Mouse (Mus musculus) midbrain, embryonic 11.5 days (tissue): ENCODE data around the gene Apoa5. TPM values are rescaled to one million over a fixed set of nuclear protein-coding genes. Genes with fewer than 3 reads are reported as not detected.
"Not testable (repeated sequence)": the region's sequence is repeated elsewhere in the genome, so short reads cannot be mapped to it uniquely, and the experiment has no call there.

Experiments
- ATAC-seq: fragments of 200-750 bp; cut with Nextera tagmentation; 2 replicates; pipeline ENCODE4 v1.8.0; 2017; ENCODE audit warnings: moderate TSS enrichment, moderate library complexity; ENCODE audit not compliant: low FRiP score
- DNase-seq: peaks from one replicate; pipeline ENCODE4 v3.0.0; 2015; ENCODE audit warnings: low spot score; ENCODE audit errors: missing footprints
- H3K27ac ChIP-seq: fragments of 300-500 bp; sonication (generic); 2 replicates; pipeline ENCODE4 v1.5.1; 2014; ENCODE audit warnings: low read depth, low read length
- H3K27me3 ChIP-seq: fragments of 300-500 bp; sonication (generic); 2 replicates; pipeline ENCODE4 v1.6.1; 2014; ENCODE audit warnings: mild to moderate bottlenecking, low read length, moderate library complexity, mixed read lengths; ENCODE audit not compliant: control insufficient read depth, insufficient read depth
- H3K36me3 ChIP-seq: fragments of 300-500 bp; sonication (generic); 2 replicates; pipeline ENCODE4 v1.6.1; 2014; ENCODE audit warnings: mild to moderate bottlenecking, low read length, moderate library complexity, mixed read lengths; ENCODE audit not compliant: control insufficient read depth, insufficient read depth
- H3K4me1 ChIP-seq: fragments of 300-500 bp; sonication (generic); 2 replicates; pipeline ENCODE4 v1.6.1; 2014; ENCODE audit warnings: low read length; ENCODE audit not compliant: control insufficient read depth, insufficient read depth
- H3K4me2 ChIP-seq: fragments of 300-500 bp; sonication (generic); 2 replicates; pipeline ENCODE4 v1.6.1; 2014; ENCODE audit warnings: mild to moderate bottlenecking, moderate library complexity
- H3K4me3 ChIP-seq: fragments of 300-500 bp; sonication (generic); 2 replicates; pipeline ENCODE4 v1.5.1; 2014; ENCODE audit warnings: low read depth, low read length
- H3K9ac ChIP-seq: fragments of 300-500 bp; sonication (generic); 2 replicates; pipeline ENCODE4 v1.6.1; 2014; ENCODE audit warnings: low read length
- H3K9me3 ChIP-seq: fragments of 300-500 bp; sonication (generic); 2 replicates; pipeline ENCODE4 v1.6.1; 2016; ENCODE audit warnings: low read length; ENCODE audit not compliant: control insufficient read depth
- WGBS: fragments of 180-500 bp; shearing (Covaris S2); extraction: QIAGEN DNeasy Blood & Tissue Kit; methylation state at CpG from one replicate; pipeline ENCODE4 v1.1.7; 2014; 5-methylcytosine and 5-hydroxymethylcytosine counted together
- polyA plus RNA-seq: library from polyadenylated mRNA; unstranded; fragments of >200 nt; fragmentation: Nextera tagmentation; extraction: Ambion mirVana; gene quantifications from 2 replicates; pipeline ENCODE4 v1.2.1, GENCODE M21; 2014

The Apoa5 gene
- polyA plus RNA-seq, 1 experiment from 2014 or later, result 0.15 TPM

- DNase-seq (peak; percentile 72), ATAC-seq (no peak)
- WGBS, result 69% methylated on average over 8 of the region's 8 CpGs
- no peak overlapping the region for H3K9ac ChIP-seq
- H3K36me3 ChIP-seq, result no peaks in the 10 kb centered on the region
- no peaks in the 10 kb centered on the region for H3K27me3 ChIP-seq
- no peak overlapping the region for H3K27ac ChIP-seq
- no peak overlapping the region for H3K4me2 ChIP-seq
- H3K4me3 ChIP-seq, result no peak overlapping the region
- peaks cover 12% of the 10 kb centered on the region for H3K4me1 ChIP-seq
- H3K9me3 ChIP-seq, result no peaks in the 10 kb centered on the region
These were observed 48.5 kb downstream of the Apoa5 start for GRCm38 (mm10) chr9:46316909-46317308.

GRCm38 (mm10) chr9:46317957-46318356 lies 49.5 kb downstream of the Apoa5 start:
- WGBS, result 92% methylated on average over 3 of the region's 3 CpGs
- no peaks in the 10 kb centered on the region for H3K9me3 ChIP-seq

GRCm38 (mm10) chr9:46319886-46320285 lies 51.5 kb downstream of the Apoa5 start, which contains the start of gene 4931429L15Rik:
TSS of gene 4931429L15Rik (minus strand) at chr9:46319986.
- H3K9me3 ChIP-seq, H3K4me3 ChIP-seq, H3K36me3 ChIP-seq, H3K9ac ChIP-seq, ATAC-seq, H3K4me2 ChIP-seq, H3K27me3 ChIP-seq, DNase-seq, H3K27ac ChIP-seq: not testable (repeated sequence)
- H3K4me1 ChIP-seq, result peaks cover 12% of the 10 kb centered on the region
- WGBS, result 86% methylated on average over 6 of the region's 6 CpGs

More at GRCm38 (mm10) chr9:46317957-46318356, 49.5 kb downstream of the Apoa5 start:
- Histone ChIP-seq H3K27me3 (no peaks in the 10 kb centered on the region), H3K9ac (no peak overlapping the region), H3K36me3 (no peaks in the 10 kb centered on the region), H3K4me3 (no peak overlapping the region), H3K4me1 (peaks cover 12% of the 10 kb centered on the region), H3K4me2 (no peak overlapping the region), H3K27ac (no peak overlapping the region)
- DNase-seq, result peak; percentile 69
- no peak for ATAC-seq

GRCm38 (mm10) chr9:46320461-46320860 lies 52.0 kb downstream of the Apoa5 start:
- H3K4me2 ChIP-seq, result no peak overlapping the region
- H3K9ac ChIP-seq, result no peak overlapping the region
- H3K27me3 ChIP-seq, result no peaks in the 10 kb centered on the region
- DNase-seq (peak; percentile 28), ATAC-seq (no peak)
- no peaks in the 10 kb centered on the region for H3K9me3 ChIP-seq
- WGBS, result 92% methylated on average over 2 of the region's 2 CpGs
- H3K4me1 ChIP-seq, result peaks cover 11% of the 10 kb centered on the region
- H3K36me3 ChIP-seq, result no peaks in the 10 kb centered on the region
- no peak overlapping the region for H3K4me3 ChIP-seq
- no peak overlapping the region for H3K27ac ChIP-seq

Other genes with a start within 250 kb of the Apoa5 start
- gene Apoa1, start 40.1 kb upstream of the Apoa5 start, polyA plus RNA-seq, result 0.68 and 1.00 TPM in 2 replicates
- gene Apoc3, start 33.0 kb upstream of the Apoa5 start, polyA plus RNA-seq, result not detected in 2 replicates
- not detected in 2 replicates for gene Apoa4, start 27.9 kb upstream of the Apoa5 start, polyA plus RNA-seq
- 59.3 and 62.0 TPM in 2 replicates for gene Zpr1, start 4.4 kb downstream of the Apoa5 start, polyA plus RNA-seq
- gene Bud13, start 14.4 kb downstream of the Apoa5 start, polyA plus RNA-seq, result 26.4 and 27.1 TPM in 2 replicates
- 0.15 TPM in 1 of 2 replicates, not detected in the other for gene 4931429L15Rik, start 51.4 kb downstream of the Apoa5 start, polyA plus RNA-seq